Mouse (Mus musculus) CD4-positive, CD25-positive, alpha-beta regulatory T cell, adult 9 weeks (primary cell): ENCODE measurements around the gene Igtp. TPM values are rescaled to one million over a fixed set of nuclear protein-coding genes. Genes with fewer than 3 reads are reported as not detected.

Experiments
- polyA plus RNA-seq: library from polyadenylated mRNA; unstranded; fragments of 100-300 nt; shearing (Covaris generic); gene quantifications from one replicate; pipeline ENCODE4 v1.2.1, GENCODE M21; 2017

The Igtp gene
- polyA plus RNA-seq: 465 TPM

GRCm38 (mm10) chr11:58199229-58200037 lies at the start of gene Igtp, which contains the start of gene Irgm2:
Gene Igtp (plus strand): TSS chr11:58199556.
Gene Irgm2 (plus strand): TSS chr11:58199618.

GRCm38 (mm10) chr11:58168167-58168915 lies 31.0 kb upstream of the Igtp start, which contains the start of gene Gemin5:
Gene Gemin5 (minus strand): TSS chr11:58168539.

DNA sequence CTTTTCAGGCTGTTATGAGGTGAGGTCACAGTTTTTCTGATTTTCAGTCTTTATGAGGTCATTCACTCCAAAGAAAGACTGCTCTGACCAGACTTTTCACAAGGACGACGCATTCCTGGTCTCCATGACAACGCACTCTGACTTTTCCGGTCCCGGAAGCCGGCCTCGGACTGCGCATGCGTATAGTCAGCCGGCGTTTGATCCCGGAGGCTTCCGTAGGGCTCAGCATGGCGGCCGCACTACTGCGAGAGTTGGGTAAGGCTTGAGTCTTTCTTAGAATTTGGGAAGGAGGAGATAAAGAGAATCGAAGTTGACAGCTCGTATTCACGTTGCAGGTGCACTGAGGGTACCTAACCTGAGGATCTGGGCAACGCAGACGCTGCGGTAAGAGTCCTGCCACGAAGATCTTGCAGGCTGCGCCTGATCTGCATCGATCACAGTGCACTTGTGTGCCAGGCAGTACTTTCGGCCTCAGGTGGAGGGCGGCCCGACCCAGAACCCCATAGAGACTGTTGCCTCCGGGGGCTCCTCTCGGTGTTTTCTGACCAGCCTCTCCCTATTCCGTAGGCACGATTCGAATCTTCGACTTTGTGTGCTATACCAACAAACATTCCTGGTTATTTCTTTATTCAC lies 27.8 kb upstream of the Igtp start, which contains the start of gene Mrpl22:
Gene Mrpl22, plus strand, starts transcription at position 203 of the 633 bp plus-strand sequence.

Other genes with a start within 250 kb of the Igtp start
- gene Larp1, start 190.5 kb upstream of the Igtp start, polyA plus RNA-seq: 16.3 TPM
- 0.24 TPM for gene Gm12248, start 106.4 kb upstream of the Igtp start, polyA plus RNA-seq
- 129 TPM for gene Cnot8, start 95.4 kb upstream of the Igtp start, polyA plus RNA-seq
- 8.9 TPM for gene Gemin5, start 31.0 kb upstream of the Igtp start, polyA plus RNA-seq
- gene Mrpl22, start 27.9 kb upstream of the Igtp start, polyA plus RNA-seq: 93.1 TPM
- gene Irgm2, start 62 bp downstream of the Igtp start, polyA plus RNA-seq: 79.4 TPM
- gene 4930438A08Rik, start 75.2 kb downstream of the Igtp start, polyA plus RNA-seq: not detected
- 14.4 TPM for gene Zfp692, start 107.5 kb downstream of the Igtp start, polyA plus RNA-seq
- 53.7 TPM for gene Zfp672, start 130.8 kb downstream of the Igtp start, polyA plus RNA-seq
- gene Sh3bp5l, start 131.2 kb downstream of the Igtp start, polyA plus RNA-seq: 30.6 TPM
- gene Lypd8, start 179.5 kb downstream of the Igtp start, polyA plus RNA-seq: not detected
- gene 1810065E05Rik, start 221.6 kb downstream of the Igtp start, polyA plus RNA-seq: not detected
- not detected for gene Gm12253, start 233.0 kb downstream of the Igtp start, polyA plus RNA-seq